Mouse (Mus musculus) heart, embryonic 15.5 days (tissue): ENCODE measurements around the gene Paqr8. TPM values are rescaled to one million over a fixed set of nuclear protein-coding genes. Genes with fewer than 3 reads are reported as not detected.

Experiments used
- ATAC-seq: fragments of 200-750 bp; cut with Nextera tagmentation; replicated peaks from 2 replicates; pipeline ENCODE4 v1.8.0; 2017; ENCODE audit warnings: low read depth, moderate TSS enrichment; ENCODE audit not compliant: insufficient number of reproducible peaks, insufficient read depth, low FRiP score
- H3K27ac ChIP-seq: fragments of 300-500 bp; sonication (generic); 2 replicates; pipeline ENCODE4 v1.5.1; 2015; ENCODE audit warnings: mild to moderate bottlenecking, inconsistent platforms
- H3K27me3 ChIP-seq: fragments of 300-500 bp; sonication (generic); 2 replicates; pipeline ENCODE4 v1.6.1; 2015; ENCODE audit warnings: inconsistent platforms
- H3K36me3 ChIP-seq: fragments of 300-500 bp; sonication (generic); 2 replicates; pipeline ENCODE4 v1.6.1; 2015; ENCODE audit warnings: mild to moderate bottlenecking, inconsistent platforms
- H3K4me1 ChIP-seq: fragments of 300-500 bp; sonication (generic); replicated peaks from 2 replicates; pipeline ENCODE4 v1.6.1; 2015; ENCODE audit warnings: inconsistent platforms
- H3K4me2 ChIP-seq: fragments of 300-500 bp; sonication (generic); 2 replicates; pipeline ENCODE4 v1.6.1; 2015; ENCODE audit warnings: inconsistent platforms, mild to moderate bottlenecking, moderate library complexity
- H3K4me3 ChIP-seq: fragments of 300-500 bp; sonication (generic); 2 replicates; pipeline ENCODE4 v1.5.1; 2015; ENCODE audit warnings: mild to moderate bottlenecking, inconsistent platforms
- H3K9ac ChIP-seq: fragments of 300-500 bp; sonication (generic); 2 replicates; pipeline ENCODE4 v1.6.1; 2015; ENCODE audit warnings: mild to moderate bottlenecking, inconsistent platforms
- H3K9me3 ChIP-seq: fragments of 300-500 bp; sonication (generic); replicated peaks from 2 replicates; pipeline ENCODE4 v1.6.1; 2016; ENCODE audit warnings: inconsistent platforms
- WGBS: fragments of 180-500 bp; shearing (Covaris S2); methylation state at CpG from one replicate; pipeline ENCODE4 v1.1.7; 2015; ENCODE audit warnings: mixed read lengths; 5-methylcytosine and 5-hydroxymethylcytosine counted together
- polyA plus RNA-seq: library from polyadenylated mRNA; unstranded; fragments of >200 nt; fragmentation: Nextera tagmentation; extraction: Ambion mirVana; gene quantifications from 2 replicates; pipeline ENCODE4 v1.2.1, GENCODE M21; 2015

Gene Paqr8
- polyA plus RNA-seq, 1 experiment from 2014 or later, result 2.2 TPM

- Histone ChIP-seq H3K27ac (no peak overlapping the region), H3K4me2 (no peak overlapping the region), H3K4me3 (no peak overlapping the region), H3K4me1 (no peaks in the 10 kb centered on the region), H3K9me3 (no peaks in the 10 kb centered on the region), H3K36me3 (no peaks in the 10 kb centered on the region), H3K9ac (no peak overlapping the region), H3K27me3 (no peaks in the 10 kb centered on the region)
- WGBS, result 74% methylated on average over 4 of the region's 4 CpGs
- ATAC-seq, result no peak
Measured at GRCm38 (mm10) chr1:20879361-20879760, 11.0 kb upstream of the Paqr8 start.

- Histone ChIP-seq H3K9me3 (no peaks in the 10 kb centered on the region), H3K9ac (no peak overlapping the region), H3K27ac (no peak overlapping the region), H3K4me3 (no peak overlapping the region), H3K4me2 (no peak overlapping the region), H3K27me3 (no peaks in the 10 kb centered on the region), H3K36me3 (no peaks in the 10 kb centered on the region), H3K4me1 (no peaks in the 10 kb centered on the region)
- no peak for ATAC-seq
- 74% methylated on average over 4 of the region's 4 CpGs for WGBS
Measured at GRCm38 (mm10) chr1:20883079-20883478, 7.3 kb upstream of the Paqr8 start.

DNA sequence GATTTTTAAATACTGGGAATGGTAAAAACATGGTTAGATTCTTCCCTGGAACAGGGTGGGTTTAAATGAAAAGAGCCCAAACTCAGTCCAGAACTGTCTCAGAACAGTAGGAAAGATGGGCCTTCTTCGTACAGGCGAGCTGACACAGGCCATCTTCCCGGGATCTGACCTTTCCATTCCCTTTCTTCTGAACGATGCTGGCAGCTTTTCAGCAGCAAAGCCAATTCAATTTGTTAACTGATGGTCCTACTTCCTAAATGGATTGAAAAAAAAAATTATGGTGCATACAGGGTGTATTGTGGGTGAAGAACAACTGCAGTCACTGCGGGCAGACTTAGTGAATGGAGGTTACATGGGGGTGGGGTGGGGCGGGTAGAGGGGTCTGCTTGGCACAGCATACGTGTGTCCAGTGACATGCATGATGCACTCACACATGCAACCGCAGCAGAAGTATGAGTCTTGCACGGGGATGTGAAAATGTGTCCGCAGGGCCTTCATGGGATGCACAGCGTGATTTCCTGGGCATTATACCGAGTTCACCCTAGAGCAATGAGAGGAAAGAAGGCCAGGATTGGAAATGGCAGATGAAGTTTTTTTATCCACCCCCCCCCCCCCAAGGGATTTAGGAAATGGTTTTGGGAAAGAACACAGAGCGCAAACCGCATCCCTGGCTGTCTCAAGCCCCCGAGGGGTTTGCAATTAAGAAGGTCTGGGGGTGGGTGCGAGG is 566 bp upstream of the Paqr8 start:
- WGBS, result 26% methylated on average over 16 of the region's 16 CpGs
- ATAC-seq, result no peak
- H3K27ac ChIP-seq, result peak overlapping the region; percentile 72
- no peaks in the 10 kb centered on the region for H3K9me3 ChIP-seq
- no peaks in the 10 kb centered on the region for H3K27me3 ChIP-seq
- peak overlapping the region; percentile 65 for H3K4me3 ChIP-seq
- H3K4me2 ChIP-seq, result peak overlapping the region; percentile 87
- H3K4me1 ChIP-seq, result peaks cover 8% of the 10 kb centered on the region
- H3K9ac ChIP-seq, result peak overlapping the region; percentile 57
- H3K36me3 ChIP-seq, result no peaks in the 10 kb centered on the region

DNA sequence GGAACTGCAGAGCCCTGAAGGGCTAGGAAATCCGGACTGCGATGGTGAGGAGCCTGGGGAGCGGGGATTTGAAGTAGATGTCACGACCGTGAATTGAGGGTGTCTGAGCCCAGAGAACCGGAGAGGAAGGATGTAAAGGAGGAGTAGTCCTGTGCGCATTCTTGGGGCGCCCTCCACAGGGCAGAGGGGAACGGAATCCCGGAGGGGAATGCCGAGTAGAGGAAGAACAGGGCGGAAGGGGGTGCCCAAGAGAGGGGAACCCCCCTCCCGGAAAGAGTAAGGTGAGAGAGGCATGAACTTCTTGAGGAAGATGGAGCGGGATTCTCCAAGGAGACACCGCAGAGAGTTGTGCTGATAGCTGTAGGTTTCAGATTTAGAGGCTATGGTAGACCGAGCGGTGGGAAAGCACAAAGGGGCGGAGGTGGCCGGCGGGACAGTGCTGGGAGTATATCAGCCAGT is 564 bp downstream of the Paqr8 start:
- H3K4me2 ChIP-seq, result peak overlapping the region; percentile 87
- H3K27ac ChIP-seq, result peak overlapping the region; percentile 72

GRCm38 (mm10) chr1:20893059-20893458 is 2.7 kb downstream of the Paqr8 start:
- Histone ChIP-seq H3K4me3 (no peak overlapping the region), H3K9ac (no peak overlapping the region), H3K4me1 (peaks cover 8% of the 10 kb centered on the region), H3K36me3 (no peaks in the 10 kb centered on the region), H3K4me2 (no peak overlapping the region), H3K9me3 (no peaks in the 10 kb centered on the region), H3K27ac (no peak overlapping the region), H3K27me3 (no peaks in the 10 kb centered on the region)
- ATAC-seq, result no peak
- WGBS, result 79% methylated on average over 5 of the region's 5 CpGs

More for the DNA sequence above, 564 bp downstream of the Paqr8 start:
- Histone ChIP-seq H3K27me3 (no peaks in the 10 kb centered on the region), H3K9me3 (no peaks in the 10 kb centered on the region), H3K4me1 (peaks cover 8% of the 10 kb centered on the region), H3K4me3 (peak overlapping the region; percentile 65), H3K9ac (peak overlapping the region; percentile 57), H3K36me3 (no peaks in the 10 kb centered on the region)
- under 1% methylated on average over 20 of the region's 20 CpGs for WGBS
- ATAC-seq, result peak; percentile 77

DNA sequence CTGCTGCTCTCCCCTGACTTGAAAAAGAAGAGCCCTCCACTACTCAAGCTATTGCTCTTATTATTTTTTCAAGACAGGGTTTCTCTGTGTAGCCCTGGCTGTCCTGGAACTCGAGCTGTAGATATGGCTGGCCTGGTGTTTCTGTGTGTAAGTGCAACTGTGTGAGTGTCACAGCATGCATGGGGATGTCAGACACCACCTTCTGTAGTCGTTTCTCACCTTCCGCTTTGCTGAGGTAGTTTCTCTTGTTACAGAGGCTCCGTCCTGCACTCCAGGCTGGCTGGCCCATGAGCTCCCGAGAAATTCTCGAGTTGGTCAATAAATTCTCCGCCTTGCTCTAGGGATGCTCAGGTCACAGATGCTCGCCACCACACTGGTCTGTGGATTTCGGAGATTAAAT is 8.0 kb downstream of the Paqr8 start:
- H3K4me3 ChIP-seq, result no peak overlapping the region
- WGBS, result 67% methylated on average over 9 of the region's 9 CpGs
- H3K4me2 ChIP-seq, result no peak overlapping the region
- no peak for ATAC-seq
- no peaks in the 10 kb centered on the region for H3K27me3 ChIP-seq
- H3K27ac ChIP-seq, result no peak overlapping the region
- H3K4me1 ChIP-seq, result 0 out of 2 replicates have a peak, but pooled peaks cover 3% of the 10 kb centered on the region
- no peak overlapping the region for H3K9ac ChIP-seq
- no peaks in the 10 kb centered on the region for H3K36me3 ChIP-seq
- no peaks in the 10 kb centered on the region for H3K9me3 ChIP-seq

DNA sequence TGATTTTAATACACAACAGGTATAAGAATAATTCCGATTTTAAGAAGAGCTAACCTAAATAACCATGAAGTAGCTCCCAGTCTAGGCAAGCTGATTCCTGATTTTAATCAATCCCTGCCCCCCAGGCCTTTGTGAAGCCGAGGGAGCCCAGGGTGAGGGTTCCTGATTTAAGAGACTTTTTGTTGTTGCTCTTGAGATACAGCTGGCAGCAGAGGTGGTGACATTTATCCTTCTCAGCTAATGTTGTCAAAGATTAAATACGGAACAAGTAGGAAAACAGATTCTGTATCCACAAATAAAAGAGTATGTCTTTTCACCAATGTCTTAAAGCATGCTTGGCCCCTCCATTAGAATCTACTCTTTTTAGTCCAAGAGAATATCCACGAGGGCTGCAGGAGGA is 9.9 kb downstream of the Paqr8 start:
- H3K27ac ChIP-seq, result no peak overlapping the region
- H3K4me2 ChIP-seq, result no peak overlapping the region
- 0 out of 2 replicates have a peak, but pooled peaks cover 3% of the 10 kb centered on the region for H3K4me1 ChIP-seq
- no peaks in the 10 kb centered on the region for H3K27me3 ChIP-seq
- WGBS, result 36% methylated on average over 4 of the region's 4 CpGs
- no peak overlapping the region for H3K4me3 ChIP-seq
- no peaks in the 10 kb centered on the region for H3K36me3 ChIP-seq
- H3K9me3 ChIP-seq, result no peaks in the 10 kb centered on the region
- no peak overlapping the region for H3K9ac ChIP-seq
- no peak for ATAC-seq

GRCm38 (mm10) chr1:20905501-20906127 is 15.2 kb downstream of the Paqr8 start:
- Histone ChIP-seq H3K4me2 (no peak overlapping the region), H3K4me1 (no peaks in the 10 kb centered on the region), H3K9ac (no peak overlapping the region), H3K27ac (no peak overlapping the region), H3K27me3 (no peaks in the 10 kb centered on the region), H3K9me3 (no peaks in the 10 kb centered on the region), H3K4me3 (no peak overlapping the region), H3K36me3 (no peaks in the 10 kb centered on the region)
- 86% methylated on average over 8 of the region's 8 CpGs for WGBS
- ATAC-seq, result no peak

- WGBS, result 85% methylated on average over 9 of the region's 9 CpGs
- H3K27me3 ChIP-seq, result no peaks in the 10 kb centered on the region
- H3K27ac ChIP-seq, result no peak overlapping the region
- no peak overlapping the region for H3K4me3 ChIP-seq
- H3K4me2 ChIP-seq, result no peak overlapping the region
- H3K36me3 ChIP-seq, result no peaks in the 10 kb centered on the region
- no peak overlapping the region for H3K9ac ChIP-seq
- no peaks in the 10 kb centered on the region for H3K9me3 ChIP-seq
- no peak for ATAC-seq
- no peaks in the 10 kb centered on the region for H3K4me1 ChIP-seq
Measured at GRCm38 (mm10) chr1:20906128-20906515, 15.7 kb downstream of the Paqr8 start.

DNA sequence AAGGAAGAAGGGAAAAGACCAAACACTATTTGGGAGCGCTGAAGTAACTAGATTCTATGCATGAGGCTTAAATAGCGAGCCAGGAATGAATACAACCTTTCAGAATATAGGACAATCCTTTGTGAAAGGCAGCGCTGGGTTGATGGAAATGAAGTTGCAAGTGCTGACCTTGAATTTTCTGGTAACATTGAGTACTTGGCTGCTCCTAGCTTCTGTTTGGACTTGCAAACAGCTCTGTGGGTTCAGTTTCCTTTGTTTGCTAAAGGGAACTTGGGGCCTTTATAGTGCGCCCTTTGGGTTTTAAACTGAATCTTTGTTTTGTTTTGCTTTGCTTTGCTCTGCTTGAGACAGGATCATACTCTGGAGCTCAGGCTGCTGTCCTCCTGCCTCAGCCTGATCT is 18.1 kb downstream of the Paqr8 start:
- no peak overlapping the region for H3K4me2 ChIP-seq
- no peak overlapping the region for H3K9ac ChIP-seq
- H3K4me3 ChIP-seq, result no peak overlapping the region
- ATAC-seq, result no peak
- H3K36me3 ChIP-seq, result no peaks in the 10 kb centered on the region
- H3K4me1 ChIP-seq, result peaks cover 3% of the 10 kb centered on the region; the same call in 1 of the 2 replicates
- no peaks in the 10 kb centered on the region for H3K9me3 ChIP-seq
- 61% methylated on average over 4 of the region's 4 CpGs for WGBS
- H3K27ac ChIP-seq, result no peak overlapping the region
- H3K27me3 ChIP-seq, result no peaks in the 10 kb centered on the region

DNA sequence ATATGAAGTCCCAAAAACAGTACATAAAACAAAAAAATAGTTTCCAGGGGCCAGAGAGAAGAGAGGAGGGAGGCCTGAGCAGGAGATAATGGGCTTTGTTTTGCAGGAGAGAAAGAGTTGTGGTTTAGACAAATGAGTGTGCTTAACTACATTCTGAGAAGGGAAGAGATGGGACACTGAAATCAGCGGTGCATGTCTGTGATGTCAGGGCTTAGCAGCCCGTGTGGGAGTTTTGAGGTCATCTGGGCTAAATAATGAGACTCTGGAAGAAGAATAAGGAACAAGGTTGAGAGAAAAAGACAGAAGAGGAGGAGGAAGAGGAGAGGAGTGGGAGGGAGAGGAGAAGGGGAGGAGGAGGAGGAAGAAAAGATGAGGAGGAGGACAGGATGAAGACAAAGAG is 21.7 kb downstream of the Paqr8 start:
- no peaks in the 10 kb centered on the region for H3K9me3 ChIP-seq
- no peak overlapping the region for H3K9ac ChIP-seq
- H3K4me3 ChIP-seq, result no peak overlapping the region
- no peak overlapping the region for H3K27ac ChIP-seq
- ATAC-seq, result no peak
- H3K27me3 ChIP-seq, result no peaks in the 10 kb centered on the region
- H3K4me2 ChIP-seq, result no peak overlapping the region
- H3K36me3 ChIP-seq, result no peaks in the 10 kb centered on the region
- H3K4me1 ChIP-seq, result peaks cover 3% of the 10 kb centered on the region; the same call in 1 of the 2 replicates
- WGBS, result 37% methylated on average over 2 of the region's 2 CpGs
